Mouse (Mus musculus): ENCODE data around the gene Fcrl6. TPM values are rescaled to one million over a fixed set of nuclear protein-coding genes. Genes with fewer than 3 reads are reported as not detected.

Fcrl6 gene
- total RNA-seq, 1 experiment from 2014 or later, result not detected

Other genes starting within 250 kb of the Fcrl6 start
- gene Pigm, start 226.0 kb downstream of the Fcrl6 start, total RNA-seq (2021), result 12.3 and 14.5 TPM in 2 replicates
- 1.2 and 1.6 TPM in 2 replicates for gene Slamf9, start 127.2 kb downstream of the Fcrl6 start, total RNA-seq (2021)
- gene Igsf9, start 120.8 kb downstream of the Fcrl6 start, total RNA-seq (2021), result 2.4 and 2.8 TPM in 2 replicates
- gene Tagln2, start 102.5 kb downstream of the Fcrl6 start, total RNA-seq (2021), result 105 and 120 TPM in 2 replicates
- gene Cfap45, start 81.8 kb downstream of the Fcrl6 start, total RNA-seq (2021), result 0.22 and 1.0 TPM in 2 replicates
- gene Vsig8, start 46.6 kb downstream of the Fcrl6 start, total RNA-seq (2021), result 0.41 TPM in 1 of 2 replicates, not detected in the other
- 0.98 TPM in 1 of 2 replicates, not detected in the other for gene Slamf8, start 12.0 kb downstream of the Fcrl6 start, total RNA-seq (2021)
- gene Dusp23, start 30.4 kb upstream of the Fcrl6 start, total RNA-seq (2021), result 11.6 and 12.4 TPM in 2 replicates
- gene Crp, start 95.5 kb upstream of the Fcrl6 start, total RNA-seq (2021), result 1.4 and 32.1 TPM in 2 replicates

Measured in adrenal gland, postnatal 14 days (tissue).